Mouse (Mus musculus): Measurements from ENCODE around the gene Coro2b. TPM values are rescaled to one million over a fixed set of nuclear protein-coding genes. Genes with fewer than 3 reads are reported as not detected.

The Coro2b gene
- polyA plus RNA-seq, 1 experiment from 2014 or later: 0.98 TPM

DNA sequence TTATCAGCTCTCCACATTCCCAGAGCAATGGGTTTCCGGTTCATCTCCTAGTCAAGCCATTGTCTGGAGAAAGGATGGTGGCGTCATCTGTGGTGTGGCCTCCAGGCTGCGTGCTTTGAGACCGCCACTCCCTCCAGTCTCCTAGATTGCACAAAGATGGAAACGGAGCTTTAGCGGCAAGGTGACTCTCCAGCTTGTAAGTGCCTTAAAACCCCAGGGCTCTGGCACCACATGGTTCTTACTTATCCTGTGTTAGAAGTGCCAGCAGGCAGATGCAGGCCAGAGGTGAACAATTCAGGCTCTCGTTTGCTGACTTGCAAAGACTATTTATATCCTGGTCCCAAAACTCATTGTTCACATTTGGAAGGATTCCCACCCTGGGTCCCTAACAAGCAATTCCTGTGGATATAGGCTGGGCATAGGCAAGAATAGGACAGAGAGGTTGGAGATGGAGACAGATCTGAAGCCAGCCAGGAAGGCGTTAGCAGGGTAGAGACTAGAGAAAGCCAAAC, 155.4 kb downstream of the Coro2b start:
- Histone ChIP-seq H3K4me1 (replicated peaks) (peaks cover 42% of the 10 kb centered on the region), H3K4me2 (no peak overlapping the region), H3K9me3 (replicated peaks) (no peaks in the 10 kb centered on the region), H3K9ac (no peak overlapping the region), H3K27ac (no peak overlapping the region), H3K36me3 (peaks cover 34% of the 10 kb centered on the region), H3K27me3 (no peaks in the 10 kb centered on the region), H3K4me3 (replicated peaks) (no peak overlapping the region)
- 35% methylated on average over 8 of the region's 8 CpGs for WGBS (ENCODE audit: insufficient replicate concordance)
- ATAC-seq (ENCODE audit: low read depth) (no peak), DNase-seq (no peak)

DNA sequence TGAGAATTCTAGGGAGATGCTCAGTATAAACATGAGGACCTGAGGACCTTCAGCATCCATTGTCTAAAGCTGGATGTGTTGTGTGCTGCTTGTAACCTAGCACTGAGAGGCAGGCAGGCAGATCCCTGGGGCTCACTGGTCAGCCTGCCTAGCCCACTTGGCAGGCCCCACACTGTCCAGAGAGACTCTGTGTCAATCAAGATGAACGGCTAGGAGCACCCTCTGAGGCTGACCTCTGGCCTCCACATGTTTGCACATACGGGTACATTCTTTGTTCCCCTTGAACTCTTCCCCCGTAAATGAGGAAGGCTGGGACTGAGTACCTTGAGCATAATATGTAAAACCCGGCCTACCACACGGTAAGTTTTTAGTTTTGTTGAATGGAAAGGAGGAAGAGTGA, 156.5 kb downstream of the Coro2b start:
- no peak for DNase-seq
- H3K27me3 ChIP-seq: no peaks in the 10 kb centered on the region
- H3K9ac ChIP-seq: no peak overlapping the region; the same call in 1 of the 2 replicates
- no peaks in the 10 kb centered on the region for H3K9me3 ChIP-seq (replicated peaks)
- peak overlapping the region; percentile 36; the same call in 1 of the 2 replicates for H3K27ac ChIP-seq
- peaks cover 42% of the 10 kb centered on the region for H3K4me1 ChIP-seq (replicated peaks)
- WGBS (ENCODE audit: insufficient replicate concordance): 51% methylated on average over 5 of the region's 5 CpGs
- H3K4me2 ChIP-seq: no peak overlapping the region
- H3K36me3 ChIP-seq: peaks cover 45% of the 10 kb centered on the region
- no peak overlapping the region for H3K4me3 ChIP-seq (replicated peaks)
- ATAC-seq (ENCODE audit: low read depth): 0 out of 2 replicates have a peak, but pooled peaks have one; percentile 23

DNA sequence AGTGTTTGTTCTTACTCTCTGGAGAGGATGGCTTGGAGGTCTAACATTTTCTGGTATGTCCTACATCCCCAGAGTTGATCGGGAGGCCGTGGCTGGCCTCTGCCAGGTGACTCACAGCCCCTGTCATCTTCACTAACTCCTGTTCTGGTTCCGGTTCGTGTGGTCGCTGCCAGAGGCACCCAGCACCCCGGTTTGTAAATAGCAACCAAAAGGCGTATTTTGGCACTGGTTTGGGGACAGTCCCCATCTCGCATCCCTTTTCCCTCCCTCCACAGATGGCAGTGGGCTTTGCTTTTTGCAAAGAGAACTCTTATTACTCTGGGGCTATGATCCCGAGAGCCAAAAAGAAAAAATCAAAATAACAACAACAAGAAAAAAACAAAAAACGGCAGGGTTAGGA, 158.9 kb downstream of the Coro2b start:
- Histone ChIP-seq H3K4me1 (replicated peaks) (peaks cover 54% of the 10 kb centered on the region), H3K4me3 (replicated peaks) (no peak overlapping the region), H3K4me2 (no peak overlapping the region), H3K27ac (no peak overlapping the region), H3K9me3 (replicated peaks) (no peaks in the 10 kb centered on the region), H3K36me3 (peaks cover 68% of the 10 kb centered on the region), H3K27me3 (no peaks in the 10 kb centered on the region), H3K9ac (no peak overlapping the region)
- WGBS (ENCODE audit: insufficient replicate concordance): 87% methylated on average over 10 of the region's 10 CpGs
- DNase-seq: no peak
- ATAC-seq (ENCODE audit: low read depth): no peak

DNA sequence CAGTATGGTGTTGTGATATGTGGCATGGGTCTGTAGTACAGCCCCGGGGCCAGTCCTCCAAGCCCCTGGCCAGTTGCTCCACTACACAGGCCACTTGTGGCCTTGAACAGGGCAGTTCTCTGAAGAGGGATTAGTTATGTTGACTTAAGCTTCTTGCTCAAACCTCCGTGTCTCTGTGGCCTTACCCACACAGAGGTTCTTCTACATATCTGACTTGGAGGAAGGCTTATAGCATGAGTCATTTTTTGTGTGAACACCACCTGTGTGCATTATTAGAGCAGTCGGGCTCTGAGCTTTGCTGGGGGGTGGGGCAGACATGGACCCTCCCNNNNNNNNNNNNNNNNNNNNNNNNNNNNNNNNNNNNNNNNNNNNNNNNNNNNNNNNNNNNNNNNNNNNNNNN, 162.6 kb downstream of the Coro2b start:
- H3K36me3 ChIP-seq: peaks cover 81% of the 10 kb centered on the region
- no peak for DNase-seq
- no peak for ATAC-seq (ENCODE audit: low read depth)
- H3K27me3 ChIP-seq: no peaks in the 10 kb centered on the region
- peaks cover 69% of the 10 kb centered on the region for H3K4me1 ChIP-seq (replicated peaks)
- 64% methylated on average over 3 of the region's 3 CpGs for WGBS (ENCODE audit: insufficient replicate concordance)
- H3K27ac ChIP-seq: peak overlapping the region; percentile 24; the same call in 1 of the 2 replicates
- no peak overlapping the region for H3K4me3 ChIP-seq (replicated peaks)
- H3K4me2 ChIP-seq: peak overlapping the region; percentile 6; the same call in 1 of the 2 replicates
- H3K9me3 ChIP-seq (replicated peaks): no peaks in the 10 kb centered on the region
- 0 out of 2 replicates have a peak overlapping the region, but pooled peaks have one; percentile 1 for H3K9ac ChIP-seq

DNA sequence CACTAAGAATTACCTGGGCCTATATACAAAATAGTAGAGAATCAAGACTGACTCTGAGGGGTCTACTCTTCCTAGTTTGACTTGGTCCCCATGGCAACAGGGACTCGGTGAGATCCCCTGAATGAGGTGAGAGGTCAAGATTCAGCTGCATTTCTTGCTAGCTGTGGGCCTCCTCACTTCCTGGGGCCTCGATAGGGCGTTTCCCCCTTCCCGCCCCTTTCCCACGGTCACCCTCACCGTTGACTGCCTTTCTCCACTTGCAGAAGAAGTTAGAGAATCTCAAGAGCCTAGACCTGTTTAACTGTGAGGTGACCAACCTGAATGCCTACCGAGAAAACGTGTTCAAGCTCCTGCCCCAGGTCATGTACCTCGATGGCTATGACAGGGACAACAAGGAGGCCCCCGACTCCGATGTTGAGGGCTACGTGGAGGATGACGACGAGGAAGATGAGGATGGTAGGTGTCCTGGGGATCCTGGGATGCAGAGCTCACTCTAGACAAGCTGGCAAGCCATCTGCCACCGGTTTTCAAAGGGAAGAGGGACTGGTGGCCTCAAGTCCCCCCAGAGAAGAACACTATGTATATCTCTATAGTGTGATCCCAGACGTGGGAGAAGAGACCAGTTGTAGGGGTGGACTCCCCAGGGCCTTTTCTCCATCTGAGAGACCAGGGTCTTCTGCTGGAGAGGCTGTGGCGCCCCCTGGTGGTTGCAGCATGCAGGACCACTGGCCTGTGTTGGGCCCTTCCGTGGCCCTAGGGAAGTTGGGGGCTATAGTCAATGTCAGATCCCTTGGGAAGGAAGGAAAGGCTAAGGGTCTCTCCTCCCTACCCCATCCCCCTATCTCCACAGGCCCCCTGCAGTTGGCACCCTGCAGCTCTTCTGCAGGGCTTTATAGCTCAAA, 163.4 kb downstream of the Coro2b start:
- H3K4me2 ChIP-seq: peak overlapping the region; percentile 14; the same call in 1 of the 2 replicates
- 0 out of 2 replicates have a peak overlapping the region, but pooled peaks have one; percentile 29 for H3K9ac ChIP-seq
- no peaks in the 10 kb centered on the region for H3K9me3 ChIP-seq (replicated peaks)
- WGBS (ENCODE audit: insufficient replicate concordance): 40% methylated on average over 18 of the region's 18 CpGs
- H3K27ac ChIP-seq: peak overlapping the region; percentile 29
- DNase-seq (peak; percentile 48), ATAC-seq (ENCODE audit: low read depth) (peak; percentile 49)
- H3K36me3 ChIP-seq: peaks cover 81% of the 10 kb centered on the region
- H3K4me3 ChIP-seq (replicated peaks): no peak overlapping the region
- peaks cover 77% of the 10 kb centered on the region for H3K4me1 ChIP-seq (replicated peaks)
- no peaks in the 10 kb centered on the region for H3K27me3 ChIP-seq

DNA sequence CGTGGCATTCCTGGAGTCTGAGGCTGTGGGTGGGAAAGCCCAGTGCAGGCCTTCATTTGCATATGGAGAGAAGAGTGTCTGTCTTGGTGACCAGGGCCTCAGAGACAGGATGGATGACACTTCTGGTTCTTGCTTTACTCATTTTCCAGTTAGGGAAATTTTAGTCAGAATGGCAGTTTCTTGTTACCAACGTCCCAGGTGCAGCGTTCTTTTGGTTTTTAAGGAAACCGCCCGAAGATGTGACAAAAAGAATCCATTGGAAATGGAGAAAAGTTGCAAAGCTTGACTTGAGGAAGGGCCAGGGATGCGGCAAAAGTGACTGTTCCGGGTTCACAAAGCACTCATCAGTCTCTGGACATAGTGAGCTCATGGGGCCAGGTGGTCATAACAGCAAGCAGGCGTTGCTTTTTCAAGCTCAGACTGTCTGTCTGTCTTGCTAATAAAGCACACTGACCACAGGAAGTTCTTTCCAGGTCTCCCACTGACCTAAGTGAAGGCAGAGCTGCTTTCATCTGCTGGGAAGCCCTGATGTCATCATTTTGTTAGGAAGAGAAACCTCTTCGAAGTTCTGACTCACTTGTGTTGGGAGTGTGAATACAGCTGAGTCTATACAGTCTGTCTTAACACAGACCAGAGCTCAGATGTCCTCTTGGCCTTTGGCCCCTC, 164.2 kb downstream of the Coro2b start:
- WGBS (ENCODE audit: insufficient replicate concordance): 74% methylated on average over 9 of the region's 9 CpGs
- Histone ChIP-seq H3K36me3 (peaks cover 73% of the 10 kb centered on the region), H3K4me3 (replicated peaks) (no peak overlapping the region), H3K27me3 (no peaks in the 10 kb centered on the region), H3K9ac (0 out of 2 replicates have a peak overlapping the region, but pooled peaks have one; percentile 29), H3K27ac (peak overlapping the region; percentile 29; the same call in 1 of the 2 replicates), H3K9me3 (replicated peaks) (no peaks in the 10 kb centered on the region), H3K4me2 (0 out of 2 replicates have a peak overlapping the region, but pooled peaks have one; percentile 14), H3K4me1 (replicated peaks) (peaks cover 85% of the 10 kb centered on the region)
- ATAC-seq (ENCODE audit: low read depth) (no peak), DNase-seq (no peak)

DNA sequence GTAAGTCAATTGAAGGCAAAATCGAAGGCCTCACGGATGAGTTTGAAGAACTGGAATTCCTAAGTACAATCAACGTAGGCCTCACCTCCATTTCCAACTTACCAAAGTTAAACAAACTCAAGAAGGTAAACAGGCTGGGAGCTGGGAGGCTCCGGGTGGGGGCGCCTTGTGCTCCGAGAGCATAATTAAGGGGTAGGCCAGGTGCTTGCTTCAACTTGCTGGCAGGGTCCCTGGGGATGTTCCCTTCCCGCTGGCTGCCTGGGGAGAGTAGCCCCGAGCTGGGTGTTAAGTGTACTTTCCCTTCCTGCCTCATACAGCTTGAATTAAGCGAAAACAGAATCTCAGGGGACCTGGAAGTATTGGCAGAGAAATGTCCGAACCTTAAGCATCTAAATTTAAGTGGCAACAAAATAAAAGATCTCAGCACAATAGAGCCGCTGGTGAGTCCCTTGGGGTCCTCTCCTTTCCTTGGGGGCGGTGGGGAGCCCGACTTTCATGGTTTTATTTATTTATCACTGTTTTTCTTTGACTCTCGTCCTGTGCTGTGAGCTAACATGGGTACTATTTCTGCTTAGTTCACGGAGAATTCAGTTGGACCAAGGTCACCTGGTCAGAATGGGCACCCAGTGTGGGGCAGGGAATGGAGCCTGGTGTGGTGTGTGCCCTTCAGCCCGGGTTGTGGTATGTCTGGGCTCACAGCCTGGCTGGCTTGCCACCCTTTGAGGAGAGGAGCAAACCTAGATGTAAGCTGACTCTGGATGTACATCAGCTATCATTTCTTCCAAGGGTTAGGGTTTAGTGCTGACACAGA, 164.9 kb downstream of the Coro2b start:
- no peak overlapping the region for H3K9ac ChIP-seq
- 81% methylated on average over 16 of the region's 16 CpGs for WGBS (ENCODE audit: insufficient replicate concordance)
- H3K9me3 ChIP-seq (replicated peaks): no peaks in the 10 kb centered on the region
- H3K36me3 ChIP-seq: peaks cover 66% of the 10 kb centered on the region
- peaks cover 92% of the 10 kb centered on the region for H3K4me1 ChIP-seq (replicated peaks)
- H3K27me3 ChIP-seq: no peaks in the 10 kb centered on the region
- H3K4me3 ChIP-seq (replicated peaks): no peak overlapping the region
- H3K4me2 ChIP-seq: no peak overlapping the region
- DNase-seq (no peak), ATAC-seq (ENCODE audit: low read depth) (no peak)
- no peak overlapping the region for H3K27ac ChIP-seq

DNA sequence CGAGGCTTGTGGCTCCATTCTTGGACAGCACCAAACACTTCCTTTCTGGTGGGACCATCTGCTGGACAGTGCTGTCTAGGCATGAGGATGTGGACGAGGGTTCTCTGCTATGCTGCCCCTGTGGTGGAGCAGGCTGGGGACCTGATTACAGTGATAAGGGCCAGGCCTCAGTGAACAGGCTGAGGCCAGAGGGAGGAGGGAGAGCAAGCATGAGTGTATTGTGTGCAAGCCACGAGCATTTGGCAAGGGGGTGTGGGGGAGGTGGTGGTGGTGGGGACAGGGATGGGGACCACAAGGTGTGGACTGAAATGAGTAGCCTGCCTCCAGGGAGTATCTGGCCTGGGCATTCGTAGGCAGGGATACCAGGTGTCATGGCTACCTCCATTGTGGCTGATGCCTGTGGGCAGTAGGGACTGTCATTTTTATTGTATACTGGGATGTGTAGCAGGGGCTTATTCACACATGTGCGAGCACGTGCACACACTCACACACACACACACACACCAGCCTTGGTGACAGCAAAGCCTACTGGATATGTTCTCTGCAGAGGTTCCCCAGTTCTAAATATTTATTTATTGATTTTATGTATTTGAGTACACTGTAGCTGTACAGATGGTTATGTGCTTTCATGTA, 166.1 kb downstream of the Coro2b start:
- Histone ChIP-seq H3K36me3 (peaks cover 54% of the 10 kb centered on the region), H3K9me3 (replicated peaks) (no peaks in the 10 kb centered on the region)
- WGBS (ENCODE audit: insufficient replicate concordance): 47% methylated on average over 6 of the region's 6 CpGs

DNA sequence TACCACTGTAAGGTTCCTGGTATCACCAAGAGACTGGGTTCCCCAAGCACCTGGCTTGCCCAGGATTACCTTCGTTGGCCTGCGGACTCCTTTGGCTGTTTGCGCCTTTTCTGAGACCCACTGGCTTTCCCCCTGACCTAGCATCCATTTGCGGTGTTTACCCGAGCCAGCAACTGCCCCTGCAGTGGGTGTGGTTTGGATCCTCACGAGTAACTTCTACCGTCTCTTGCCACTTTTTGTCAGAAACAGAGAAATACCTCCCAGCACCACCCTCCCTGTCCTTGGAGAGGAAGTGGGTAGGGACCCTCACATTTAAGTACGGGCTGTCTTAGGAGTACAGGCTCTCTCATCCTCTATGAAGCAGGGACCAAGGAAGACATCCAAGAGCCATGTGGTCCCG, 166.7 kb downstream of the Coro2b start:
- no peak overlapping the region for H3K27ac ChIP-seq
- no peak overlapping the region for H3K9ac ChIP-seq
- H3K9me3 ChIP-seq (replicated peaks): no peaks in the 10 kb centered on the region
- H3K4me2 ChIP-seq: no peak overlapping the region
- peaks cover 48% of the 10 kb centered on the region for H3K36me3 ChIP-seq
- H3K4me3 ChIP-seq (replicated peaks): no peak overlapping the region
- 42% methylated on average over 9 of the region's 9 CpGs for WGBS (ENCODE audit: insufficient replicate concordance)
- no peak for ATAC-seq (ENCODE audit: low read depth)
- DNase-seq: no peak
- no peaks in the 10 kb centered on the region for H3K27me3 ChIP-seq
- peaks cover 97% of the 10 kb centered on the region for H3K4me1 ChIP-seq (replicated peaks)

More for the DNA sequence above, 166.1 kb downstream of the Coro2b start:
- H3K4me3 ChIP-seq (replicated peaks): no peak overlapping the region
- peaks cover 97% of the 10 kb centered on the region for H3K4me1 ChIP-seq (replicated peaks)
- ATAC-seq (ENCODE audit: low read depth) (peak; percentile 18; the same call in 1 of the 2 replicates), DNase-seq (no peak)
- H3K27me3 ChIP-seq: no peaks in the 10 kb centered on the region
- no peak overlapping the region for H3K27ac ChIP-seq
- H3K9ac ChIP-seq: no peak overlapping the region
- H3K4me2 ChIP-seq: no peak overlapping the region
